Mouse (Mus musculus) megakaryocyte, embryonic 14.5 days (primary cell): ENCODE results near the gene Glt6d1. TPM values are rescaled to one million over a fixed set of nuclear protein-coding genes. Genes with fewer than 3 reads are reported as not detected.

Source experiments
- H3K27me3 ChIP-seq: replicated peaks from 2 replicates; pipeline ENCODE3; 2012; ENCODE audit warnings: inconsistent platforms
- H3K36me3 ChIP-seq: replicated peaks from 2 replicates; pipeline ENCODE3; 2012; ENCODE audit warnings: low read length, inconsistent platforms, mixed read lengths
- H3K4me1 ChIP-seq: 2 replicates; pipeline ENCODE4 v1.6.1; 2012; ENCODE audit warnings: inconsistent platforms
- H3K4me3 ChIP-seq: replicated peaks from 2 replicates; pipeline ENCODE3; 2012; ENCODE audit warnings: moderate library complexity, mild to moderate bottlenecking, inconsistent platforms
- H3K9me3 ChIP-seq: 2 replicates; pipeline ENCODE4 v1.6.1; 2012; ENCODE audit warnings: inconsistent platforms
- FLI1 ChIP-seq: IDR thresholded peaks from 2 replicates; pipeline ENCODE4 v1.6.1; 2012; ENCODE audit warnings: low read length, inconsistent platforms, mixed read lengths
- GATA1 ChIP-seq: IDR thresholded peaks from 3 replicates; pipeline ENCODE4 v1.6.1; 2012; ENCODE audit warnings: mixed read lengths, low read length, inconsistent platforms, borderline replicate concordance
- polyA plus RNA-seq: library from polyadenylated mRNA; stranded (reverse); fragments of >175 nt; gene quantifications from 2 replicates; pipeline ENCODE4 v1.2.3, GENCODE M21; 2012; ENCODE audit warnings: low replicate concordance; ENCODE audit not compliant: insufficient read depth

The Glt6d1 gene
- polyA plus RNA-seq, 1 experiment = not detected

GRCm38 (mm10) chr2:25847226-25847625, 31.6 kb upstream of the Glt6d1 start, which contains the start of gene Sohlh1:
Gene Sohlh1 (minus strand): TSS chr2:25847248.
- no peak within 1 kb of the TSS for H3K4me3 ChIP-seq
- TF ChIP-seq GATA1 (no peak), FLI1 (no peak)
- H3K9me3 ChIP-seq = peaks cover 19% of the 10 kb centered on the region
- H3K4me1 ChIP-seq = peaks cover under 1% of the 10 kb centered on the region; the same call in 1 of the 2 replicates
- no peaks in the 10 kb centered on the region for H3K36me3 ChIP-seq
- H3K27me3 ChIP-seq = peaks cover 90% of the 10 kb centered on the region

GRCm38 (mm10) chr2:25846516-25846915, 30.9 kb upstream of the Glt6d1 start:
- TF ChIP-seq FLI1 (no peak), GATA1 (no peak)

GRCm38 (mm10) chr2:25844097-25844496, 28.4 kb upstream of the Glt6d1 start:
- H3K27me3 ChIP-seq = peaks cover 97% of the 10 kb centered on the region
- no peaks in the 10 kb centered on the region for H3K36me3 ChIP-seq
- TF ChIP-seq GATA1 (no peak), FLI1 (no peak)
- H3K4me1 ChIP-seq = peaks cover 3% of the 10 kb centered on the region; the same call in 1 of the 2 replicates
- peaks cover 8% of the 10 kb centered on the region for H3K9me3 ChIP-seq
- no peak overlapping the region for H3K4me3 ChIP-seq

More at GRCm38 (mm10) chr2:25846516-25846915, 30.9 kb upstream of the Glt6d1 start:
- H3K4me1 ChIP-seq = no peaks in the 10 kb centered on the region; the same call in 1 of the 2 replicates
- H3K4me3 ChIP-seq = no peak overlapping the region
- H3K27me3 ChIP-seq = peaks cover 94% of the 10 kb centered on the region
- H3K9me3 ChIP-seq = peaks cover 19% of the 10 kb centered on the region
- no peaks in the 10 kb centered on the region for H3K36me3 ChIP-seq

GRCm38 (mm10) chr2:25842758-25843157, 27.1 kb upstream of the Glt6d1 start:
- TF ChIP-seq FLI1 (no peak), GATA1 (no peak)

GRCm38 (mm10) chr2:25842161-25842560, 26.5 kb upstream of the Glt6d1 start:
- TF ChIP-seq FLI1 = no peak
- TF ChIP-seq GATA1 = no peak
- H3K9me3 ChIP-seq = no peaks in the 10 kb centered on the region
- H3K36me3 ChIP-seq = no peaks in the 10 kb centered on the region
- H3K4me3 ChIP-seq = no peak overlapping the region
- peaks cover 97% of the 10 kb centered on the region for H3K27me3 ChIP-seq
- peaks cover 3% of the 10 kb centered on the region; the same call in 1 of the 2 replicates for H3K4me1 ChIP-seq

More at GRCm38 (mm10) chr2:25842758-25843157, 27.1 kb upstream of the Glt6d1 start:
- H3K36me3 ChIP-seq = no peaks in the 10 kb centered on the region
- peaks cover 3% of the 10 kb centered on the region; the same call in 1 of the 2 replicates for H3K4me1 ChIP-seq
- H3K9me3 ChIP-seq = no peaks in the 10 kb centered on the region
- H3K4me3 ChIP-seq = no peak overlapping the region
- H3K27me3 ChIP-seq = peaks cover 96% of the 10 kb centered on the region

- peaks cover 74% of the 10 kb centered on the region for H3K27me3 ChIP-seq
- TF ChIP-seq GATA1 (no peak), FLI1 (no peak)
- no peaks in the 10 kb centered on the region for H3K36me3 ChIP-seq
- H3K4me1 ChIP-seq = peaks cover 31% of the 10 kb centered on the region
- no peak overlapping the region for H3K4me3 ChIP-seq
- no peaks in the 10 kb centered on the region for H3K9me3 ChIP-seq
These were observed 20.6 kb upstream of the Glt6d1 start for GRCm38 (mm10) chr2:25836291-25836690.

- no peak overlapping the region for H3K4me3 ChIP-seq
- H3K4me1 ChIP-seq = peaks cover 55% of the 10 kb centered on the region
- TF ChIP-seq GATA1 (no peak), FLI1 (no peak)
- H3K27me3 ChIP-seq = peaks cover 41% of the 10 kb centered on the region
- H3K9me3 ChIP-seq = no peaks in the 10 kb centered on the region
- H3K36me3 ChIP-seq = no peaks in the 10 kb centered on the region
These were observed 15.1 kb upstream of the Glt6d1 start for GRCm38 (mm10) chr2:25830786-25831185.

- no peak for TF ChIP-seq GATA1
- TF ChIP-seq FLI1 = no peak
- Histone ChIP-seq H3K4me1 (peaks cover 63% of the 10 kb centered on the region), H3K36me3 (no peaks in the 10 kb centered on the region), H3K27me3 (peaks cover 42% of the 10 kb centered on the region), H3K9me3 (no peaks in the 10 kb centered on the region), H3K4me3 (peak overlapping the region; percentile 44)
These were observed 12.8 kb upstream of the Glt6d1 start for GRCm38 (mm10) chr2:25828344-25828947.

GRCm38 (mm10) chr2:25824751-25825150, 9.1 kb upstream of the Glt6d1 start:
- Histone ChIP-seq H3K9me3 (peaks cover 18% of the 10 kb centered on the region), H3K27me3 (peaks cover 57% of the 10 kb centered on the region), H3K4me3 (no peak overlapping the region), H3K36me3 (no peaks in the 10 kb centered on the region), H3K4me1 (peaks cover 56% of the 10 kb centered on the region)
- no peak for TF ChIP-seq GATA1
- TF ChIP-seq FLI1 = no peak

GRCm38 (mm10) chr2:25822806-25823205, 7.2 kb upstream of the Glt6d1 start, which contains the start of gene Lcn9:
Gene Lcn9 (plus strand): TSS chr2:25823153.
- H3K4me1 ChIP-seq = peaks cover 43% of the 10 kb centered on the region
- TF ChIP-seq GATA1 (no peak), FLI1 (no peak)
- H3K4me3 ChIP-seq = no peak within 1 kb of the TSS
- no peaks in the 10 kb centered on the region for H3K36me3 ChIP-seq
- H3K27me3 ChIP-seq = peaks cover 69% of the 10 kb centered on the region
- peaks cover 30% of the 10 kb centered on the region for H3K9me3 ChIP-seq

- TF ChIP-seq GATA1 (no peak), FLI1 (no peak)
- H3K4me3 ChIP-seq = no peak overlapping the region
- H3K9me3 ChIP-seq = peaks cover 26% of the 10 kb centered on the region
- H3K4me1 ChIP-seq = no peaks in the 10 kb centered on the region
- peaks cover 56% of the 10 kb centered on the region for H3K27me3 ChIP-seq
- H3K36me3 ChIP-seq = no peaks in the 10 kb centered on the region
These were observed 2.3 kb downstream of the Glt6d1 start for GRCm38 (mm10) chr2:25813364-25813763.
